Mouse (Mus musculus) heart, postnatal 0 days (tissue): ENCODE measurements around the gene Mast4.

Experiments
- CTCF ChIP-seq: IDR thresholded peaks from 2 replicates; pipeline ENCODE4 v1.5.1; 2016; ENCODE audit warnings: antibody characterized with exemption, control low read depth, low read depth
- EP300 ChIP-seq: IDR thresholded peaks from 2 replicates; pipeline ENCODE4 v1.6.1; 2016; ENCODE audit warnings: antibody characterized with exemption, low read depth

DNA sequence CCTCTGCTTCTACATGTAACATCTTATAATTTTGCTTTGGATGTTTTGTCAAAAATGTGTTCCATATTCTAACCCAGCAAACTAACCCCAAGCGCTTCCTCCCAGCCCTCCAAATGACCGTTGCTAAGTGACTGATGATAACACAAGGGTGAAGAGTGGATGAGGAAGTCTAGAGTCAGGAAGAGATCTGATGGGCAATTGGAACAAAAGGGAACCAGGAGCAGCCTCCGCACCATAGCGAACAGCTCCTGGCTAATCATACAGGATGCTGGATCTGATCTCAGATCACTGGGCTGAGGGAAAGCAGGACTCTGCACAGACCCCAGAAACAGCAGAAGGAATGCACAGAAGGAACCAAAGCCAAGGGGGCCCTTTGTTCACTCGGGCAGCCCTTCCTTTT lies 190.0 kb downstream of the Mast4 start:
- no peak for TF ChIP-seq CTCF
- no peak for TF ChIP-seq EP300
